Mouse (Mus musculus): ENCODE data around the gene Gk. TPM values are rescaled to one million over a fixed set of nuclear protein-coding genes. Genes with fewer than 3 reads are reported as not detected.

The Gk gene
- total and polyA plus RNA-seq, 3 experiments = 1.1 to 106 (median 29.2) TPM

Other genes starting within 250 kb of the Gk start
- gene Tab3, start 202.8 kb downstream of the Gk start, total RNA-seq (2021) = 10 to 100 TPM in 1 of 2 experiments, 1 to 10 TPM in 1; 8.0 to 11.1 TPM
- gene Tab3, start 202.8 kb downstream of the Gk start, polyA plus RNA-seq (2012; rRNA removed) = 2.9 and 3.4 TPM in 2 replicates
- gene 5430427O19Rik, start 93.5 kb upstream of the Gk start, total RNA-seq (2021) = under 1 TPM; 0.20 to 0.55 TPM
- 0.02 TPM in 1 of 2 replicates, not detected in the other for gene 5430427O19Rik, start 93.5 kb upstream of the Gk start, polyA plus RNA-seq (2012; rRNA removed)

Measured in adrenal gland, adult 2 months (tissue).